Mouse (Mus musculus) CH12F3 (cell line): Measurements from ENCODE around the gene Asap3.

Experiments used
- in situ Hi-C: fragments of 300-500 bp; cut with MboI; formaldehyde crosslinking; loops from 2 replicates; pipeline ENCODE4 v1.14.3; 2020; ENCODE audit warnings: low sequenced_read_pairs

Asap3 gene

GRCm38 (mm10) chr4:136248464-136249331 is 42.5 kb downstream of the Asap3 start:
- in situ Hi-C loops, result no loop called here

- in situ Hi-C loops, result no loop called here
Measured at GRCm38 (mm10) chr4:136249332-136249647, 43.1 kb downstream of the Asap3 start.

- in situ Hi-C loops, result no loop called here
Measured at GRCm38 (mm10) chr4:136249780-136250179, 43.6 kb downstream of the Asap3 start.

GRCm38 (mm10) chr4:136255919-136256318 is 49.8 kb downstream of the Asap3 start:
- in situ Hi-C loops, result no loop called here

GRCm38 (mm10) chr4:136256696-136257095 is 50.5 kb downstream of the Asap3 start:
- in situ Hi-C loops, result no loop called here

GRCm38 (mm10) chr4:136259916-136260315 is 53.8 kb downstream of the Asap3 start:
- in situ Hi-C loops, result no loop called here

- in situ Hi-C loops, result no loop called here
Measured at GRCm38 (mm10) chr4:136260491-136261180, 54.5 kb downstream of the Asap3 start.

- in situ Hi-C loops, result no loop called here
Measured at GRCm38 (mm10) chr4:136261912-136262311, 55.7 kb downstream of the Asap3 start.

GRCm38 (mm10) chr4:136263555-136263954 is 57.4 kb downstream of the Asap3 start:
- in situ Hi-C loops, result no loop called here

- in situ Hi-C loops, result no loop called here
Measured at GRCm38 (mm10) chr4:136266716-136267343, 60.7 kb downstream of the Asap3 start.

- in situ Hi-C loops, result no loop called here
Measured at GRCm38 (mm10) chr4:136268912-136269311, 62.7 kb downstream of the Asap3 start.

- in situ Hi-C loops, result no loop called here
Measured at GRCm38 (mm10) chr4:136270648-136271047, 64.5 kb downstream of the Asap3 start.

- in situ Hi-C loops, result no loop called here
Measured at GRCm38 (mm10) chr4:136281097-136281496, 74.9 kb downstream of the Asap3 start.

- in situ Hi-C loops, result no loop called here
Measured at GRCm38 (mm10) chr4:136281611-136282010, 75.4 kb downstream of the Asap3 start.

GRCm38 (mm10) chr4:136282621-136283480 is 76.7 kb downstream of the Asap3 start:
- in situ Hi-C loops, result no loop called here

GRCm38 (mm10) chr4:136283783-136284182 is 77.6 kb downstream of the Asap3 start:
- in situ Hi-C loops, result no loop called here

GRCm38 (mm10) chr4:136284455-136284854 is 78.3 kb downstream of the Asap3 start, which contains the start of gene Zfp46:
Gene Zfp46 (plus strand): TSS chr4:136284683.
- in situ Hi-C loops, result no loop called here

- in situ Hi-C loops, result no loop called here
Measured at GRCm38 (mm10) chr4:136284891-136285290, 78.7 kb downstream of the Asap3 start.

- in situ Hi-C loops, result no loop called here
Measured at GRCm38 (mm10) chr4:136285348-136285810, 79.2 kb downstream of the Asap3 start.

GRCm38 (mm10) chr4:136285811-136286371 is 79.7 kb downstream of the Asap3 start:
- in situ Hi-C loops, result no loop called here
